22 mouse cellular contexts compared by ENCODE assay signal in genomic region chr5:58738041-58738440, GRCm38 (mm10).
DNase-seq lines count a peak whose midpoint lies in the region; ATAC-seq and TF ChIP-seq lines count a peak whose summit lies in the region.
"Had no signal": no experiment of that assay in that cellular context is flagged by ENCODE, and none has a peak within 500 bp of the region (broad histone marks: within the 10 kb centered on the region; RNA-seq: fewer than 3 reads in every experiment).

No protein-coding gene starts in this region.

- H3K27me3 ChIP-seq in forebrain, embryonic 16.5 days (replicated peaks; ENCODE audit: control insufficient read depth, insufficient read depth, low read length) = no peaks in the 10 kb centered on the region
- H3K27me3 ChIP-seq in forebrain, postnatal 0 days (ENCODE audit: insufficient read depth, low read length) = no peaks in the 10 kb centered on the region
- no peaks in the 10 kb centered on the region for H3K27me3 ChIP-seq in midbrain, embryonic 11.5 days (ENCODE audit: control insufficient read depth, insufficient read depth, low read length)
- no peaks in the 10 kb centered on the region for H3K27me3 ChIP-seq in midbrain, postnatal 0 days (ENCODE audit: insufficient read depth, low read length)
- no peaks in the 10 kb centered on the region for H3K27me3 ChIP-seq in hindbrain, embryonic 11.5 days (ENCODE audit: control insufficient read depth, insufficient read depth, low read length)
- H3K27me3 ChIP-seq: heart, embryonic 13.5 days; hindbrain, embryonic 12.5 days; hindbrain, embryonic 15.5 days had no signal

- H3K4me3 ChIP-seq in forebrain, embryonic 16.5 days (replicated peaks; ENCODE audit: low read length) = no peak overlapping the region
- no peak overlapping the region for H3K4me3 ChIP-seq in forebrain, postnatal 0 days (ENCODE audit: low read depth, low read length)
- no peak overlapping the region for H3K4me3 ChIP-seq in midbrain, embryonic 11.5 days (ENCODE audit: low read depth, low read length)
- H3K4me3 ChIP-seq in midbrain, postnatal 0 days (ENCODE audit: low read depth, low read length) = no peak overlapping the region
- H3K4me3 ChIP-seq in hindbrain, embryonic 11.5 days (ENCODE audit: low read depth, low read length) = no peak overlapping the region
- H3K4me3 ChIP-seq: forebrain, embryonic 10.5 days; heart, adult 2 months; heart, embryonic 10.5 days; heart, embryonic 13.5 days; hindbrain, embryonic 12.5 days; hindbrain, embryonic 15.5 days had no signal

- H3K4me1 ChIP-seq in forebrain, embryonic 16.5 days (replicated peaks; ENCODE audit: control insufficient read depth, insufficient read depth, low read length) = peaks cover 4% of the 10 kb centered on the region
- no peaks in the 10 kb centered on the region for H3K4me1 ChIP-seq in forebrain, postnatal 0 days (ENCODE audit: insufficient read depth)
- H3K4me1 ChIP-seq in midbrain, embryonic 11.5 days (ENCODE audit: control insufficient read depth, insufficient read depth, low read length) = no peaks in the 10 kb centered on the region
- no peaks in the 10 kb centered on the region for H3K4me1 ChIP-seq in midbrain, postnatal 0 days (ENCODE audit: insufficient read depth, low read length)
- no peaks in the 10 kb centered on the region for H3K4me1 ChIP-seq in hindbrain, embryonic 11.5 days (replicated peaks; ENCODE audit: control insufficient read depth, insufficient read depth, low read length)
- H3K4me1 ChIP-seq: forebrain, embryonic 10.5 days; heart, embryonic 10.5 days; heart, embryonic 13.5 days; hindbrain, embryonic 12.5 days; hindbrain, embryonic 15.5 days had no signal

- 0 out of 2 replicates have a peak, but pooled peaks have one; percentile 24 for ATAC-seq in forebrain, embryonic 16.5 days
- ATAC-seq in forebrain, postnatal 0 days = no peak
- no peak for ATAC-seq in midbrain, embryonic 11.5 days (ENCODE audit: low FRiP score)
- no peak for ATAC-seq in midbrain, postnatal 0 days (ENCODE audit: low FRiP score)
- no peak for ATAC-seq in hindbrain, embryonic 11.5 days (ENCODE audit: low FRiP score)
- ATAC-seq: activated CD4-positive, CD25-positive, alpha-beta regulatory T cell, adult 4 months had no signal

- no peak overlapping the region for H3K4me2 ChIP-seq in forebrain, embryonic 16.5 days (ENCODE audit: low read length)
- no peak overlapping the region for H3K4me2 ChIP-seq in forebrain, postnatal 0 days (ENCODE audit: low read depth)
- H3K4me2 ChIP-seq in midbrain, embryonic 11.5 days = no peak overlapping the region
- H3K4me2 ChIP-seq in midbrain, postnatal 0 days (ENCODE audit: low read depth, low read length, poor library complexity, severe bottlenecking) = no peak overlapping the region
- no peak overlapping the region for H3K4me2 ChIP-seq in hindbrain, embryonic 11.5 days (replicated peaks; ENCODE audit: low read depth, low read length)
- H3K4me2 ChIP-seq: heart, embryonic 13.5 days; hindbrain, embryonic 12.5 days; hindbrain, embryonic 15.5 days had no signal

- H3K27ac ChIP-seq in forebrain, embryonic 16.5 days (ENCODE audit: low read length) = peak overlapping the region; percentile 53
- H3K27ac ChIP-seq in forebrain, postnatal 0 days (ENCODE audit: low read depth, low read length) = no peak overlapping the region
- no peak overlapping the region for H3K27ac ChIP-seq in midbrain, embryonic 11.5 days (ENCODE audit: low read depth, low read length)
- H3K27ac ChIP-seq in midbrain, postnatal 0 days (ENCODE audit: low read depth, low read length) = no peak overlapping the region
- H3K27ac ChIP-seq in hindbrain, embryonic 11.5 days (ENCODE audit: low read depth, low read length) = no peak overlapping the region
- H3K27ac ChIP-seq: forebrain, embryonic 10.5 days; heart, adult 2 months; heart, embryonic 10.5 days; heart, embryonic 13.5 days; hindbrain, embryonic 12.5 days; hindbrain, embryonic 15.5 days had no signal

- H3K9me3 ChIP-seq in forebrain, embryonic 16.5 days (ENCODE audit: control insufficient read depth, low read length) = no peaks in the 10 kb centered on the region
- H3K9me3 ChIP-seq in forebrain, postnatal 0 days (ENCODE audit: low read length) = no peaks in the 10 kb centered on the region
- H3K9me3 ChIP-seq in midbrain, embryonic 11.5 days (ENCODE audit: control insufficient read depth, low read length) = no peaks in the 10 kb centered on the region
- no peaks in the 10 kb centered on the region for H3K9me3 ChIP-seq in midbrain, postnatal 0 days (ENCODE audit: low read length)
- no peaks in the 10 kb centered on the region for H3K9me3 ChIP-seq in hindbrain, embryonic 11.5 days (ENCODE audit: control insufficient read depth, low read length)
- H3K9me3 ChIP-seq: forebrain, embryonic 10.5 days; heart, embryonic 10.5 days; heart, embryonic 13.5 days; hindbrain, embryonic 12.5 days; hindbrain, embryonic 15.5 days had no signal

- no peaks in the 10 kb centered on the region for H3K36me3 ChIP-seq in forebrain, embryonic 16.5 days (ENCODE audit: control insufficient read depth, insufficient read depth)
- no peaks in the 10 kb centered on the region for H3K36me3 ChIP-seq in forebrain, postnatal 0 days (ENCODE audit: insufficient read depth)
- no peaks in the 10 kb centered on the region for H3K36me3 ChIP-seq in midbrain, embryonic 11.5 days (ENCODE audit: control insufficient read depth, insufficient read depth, low read length)
- H3K36me3 ChIP-seq in midbrain, postnatal 0 days (ENCODE audit: insufficient read depth, low read length) = no peaks in the 10 kb centered on the region
- no peaks in the 10 kb centered on the region for H3K36me3 ChIP-seq in hindbrain, embryonic 11.5 days (ENCODE audit: control insufficient read depth, insufficient read depth, low read length)
- H3K36me3 ChIP-seq: forebrain, embryonic 10.5 days; heart, embryonic 10.5 days; heart, embryonic 13.5 days; hindbrain, embryonic 12.5 days; hindbrain, embryonic 15.5 days had no signal

- DNase-seq in forebrain, postnatal 0 days = no peak
- DNase-seq in midbrain, embryonic 11.5 days (ENCODE audit: low spot score, missing footprints) = peak; percentile 56
- DNase-seq in midbrain, postnatal 0 days (ENCODE audit: low spot score) = no peak
- DNase-seq in brain, embryonic 14.5 days (ENCODE audit: low read depth) = peak; percentile 66
- DNase-seq in hindbrain, embryonic 11.5 days (ENCODE audit: low spot score) = no peak
- DNase-seq: adrenal gland, adult 8-10 months; adrenal gland, postnatal 25 days; cerebellum, adult 18-20 months; cerebellum, adult 9-10 months; cerebellum, postnatal 14 days; gastrocnemius, postnatal 10 days; gastrocnemius, postnatal 36 days; heart, adult 2 months; heart, postnatal 14 days; heart, postnatal 4 days had no signal

- TF ChIP-seq CTCF in forebrain, postnatal 0 days (IDR thresholded peaks at IDR 0.05; ENCODE audit: low read depth) = no peak
- no peak for TF ChIP-seq CTCF in midbrain, postnatal 0 days (IDR thresholded peaks at IDR 0.05)
- TF ChIP-seq CTCF in brain, embryonic 14.5 days (IDR thresholded peaks at IDR 0.05; ENCODE audit: borderline replicate concordance, extremely low read depth, insufficient read depth, insufficient read length) = no peak

- 49% methylated on average over 4 of the region's 4 CpGs for WGBS in forebrain, embryonic 16.5 days
- 47% methylated on average over 4 of the region's 4 CpGs for WGBS in forebrain, postnatal 0 days
- 81% methylated on average over 4 of the region's 4 CpGs for WGBS in midbrain, embryonic 11.5 days
- WGBS in midbrain, postnatal 0 days = 72% methylated on average over 4 of the region's 4 CpGs
- WGBS in hindbrain, embryonic 11.5 days = 77% methylated on average over 4 of the region's 4 CpGs

- no peak overlapping the region for H3K9ac ChIP-seq in forebrain, embryonic 16.5 days (replicated peaks; ENCODE audit: low read depth, low read length)
- H3K9ac ChIP-seq in forebrain, postnatal 0 days = no peak overlapping the region
- H3K9ac ChIP-seq in midbrain, embryonic 11.5 days (ENCODE audit: low read length) = no peak overlapping the region
- no peak overlapping the region for H3K9ac ChIP-seq in midbrain, postnatal 0 days (replicated peaks; ENCODE audit: low read length, poor library complexity, severe bottlenecking)
- H3K9ac ChIP-seq in hindbrain, embryonic 11.5 days (ENCODE audit: low read depth, low read length) = no peak overlapping the region
- H3K9ac ChIP-seq: heart, embryonic 13.5 days; hindbrain, embryonic 12.5 days; hindbrain, embryonic 15.5 days had no signal

- TF ChIP-seq POLR2A in brain, embryonic 14.5 days (IDR thresholded peaks at IDR 0.05; ENCODE audit: borderline replicate concordance, extremely low read depth, insufficient read depth, insufficient read length, poor library complexity, severe bottlenecking) = no peak

Comparison
In these comparisons a context has a peak if more than half of its experiments do, and no peak if none do; other contexts are left out.
1. DNase-seq: peak in midbrain, embryonic 11.5 days (single experiment) and brain, embryonic 14.5 days (single experiment); none in forebrain, postnatal 0 days (single experiment), midbrain, postnatal 0 days (single experiment) and hindbrain, embryonic 11.5 days (single experiment).